Comparison of ENCODE assay signal across 9 mouse cellular contexts in the genomic region with DNA sequence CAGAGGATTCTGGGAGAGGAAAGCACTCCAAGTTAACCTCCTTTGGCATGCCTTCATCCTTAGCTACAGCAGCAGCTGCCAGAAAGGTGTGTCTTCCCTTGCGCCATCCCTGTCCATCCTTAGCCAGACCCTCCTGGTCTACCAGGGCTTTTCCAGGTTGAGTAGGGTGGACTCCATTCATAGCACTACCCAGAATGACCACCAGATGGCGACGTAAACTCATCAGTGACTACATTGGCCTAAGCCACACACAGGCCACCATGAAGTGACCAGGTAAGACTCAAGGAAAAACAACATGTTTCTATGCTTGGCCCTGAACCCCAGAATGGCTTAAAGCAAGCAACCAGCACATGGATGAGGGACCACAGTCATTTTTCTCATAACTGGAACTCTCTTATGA. TPM values are rescaled to one million over a fixed set of nuclear protein-coding genes. Genes with fewer than 3 reads are reported as not detected.
DNase-seq lines count a peak whose midpoint lies in the region; ATAC-seq and TF ChIP-seq lines count a peak whose summit lies in the region.
"Had no signal": no experiment of that assay in that cellular context is flagged by ENCODE, and none has a peak within 500 bp of the region (broad histone marks: within the 10 kb centered on the region; RNA-seq: fewer than 3 reads in every experiment).

No protein-coding gene starts in this region.

- H3K9me3 ChIP-seq in heart, embryonic 12.5 days (replicated peaks) = no peaks in the 10 kb centered on the region
- no peaks in the 10 kb centered on the region for H3K9me3 ChIP-seq in kidney, embryonic 16.5 days (ENCODE audit: low read length)

- H3K79me2 ChIP-seq in liver, adult 2 months (ENCODE audit: control insufficient read depth, insufficient read depth, low read length) = no peaks in the 10 kb centered on the region

- peak; percentile 86; the same call in 1 of the 2 replicates for TF ChIP-seq CTCF in brain, embryonic 14.5 days (IDR thresholded peaks at IDR 0.05; ENCODE audit: borderline replicate concordance, extremely low read depth, insufficient read depth, insufficient read length)
- TF ChIP-seq CTCF in liver, adult 2 months (IDR thresholded peaks at IDR 0.05; ENCODE audit: low read depth, low read length) = peak; percentile 69

- no peak overlapping the region for H3K4me2 ChIP-seq in heart, embryonic 12.5 days
- H3K4me2 ChIP-seq in kidney, embryonic 16.5 days (replicated peaks; ENCODE audit: low read depth, low read length) = no peak overlapping the region

- H3K4me1 ChIP-seq in heart, embryonic 12.5 days (replicated peaks) = no peaks in the 10 kb centered on the region
- no peaks in the 10 kb centered on the region for H3K4me1 ChIP-seq in kidney, embryonic 16.5 days (ENCODE audit: insufficient read depth, low read length)
- no peaks in the 10 kb centered on the region for H3K4me1 ChIP-seq in liver, adult 2 months (ENCODE audit: control insufficient read depth, insufficient read depth, low read length)

- H3K36me3 ChIP-seq in heart, embryonic 12.5 days = no peaks in the 10 kb centered on the region
- H3K36me3 ChIP-seq in kidney, embryonic 16.5 days (ENCODE audit: insufficient read depth, low read length) = no peaks in the 10 kb centered on the region
- no peaks in the 10 kb centered on the region for H3K36me3 ChIP-seq in liver, adult 2 months (ENCODE audit: control insufficient read depth, insufficient read depth, low read length)
- H3K36me3 ChIP-seq in splenic B cell, adult 2 months (ENCODE audit: control insufficient read depth, insufficient read depth, low read length, poor library complexity, severe bottlenecking) = no peaks in the 10 kb centered on the region

- WGBS in heart, embryonic 12.5 days = 6% methylated on average over 3 of the region's 3 CpGs
- WGBS in kidney, embryonic 16.5 days = 7% methylated on average over 3 of the region's 3 CpGs
- WGBS in liver, adult 2 months = 1% methylated on average over 3 of the region's 3 CpGs

- peaks cover 28% of the 10 kb centered on the region for H3K27me3 ChIP-seq in heart, embryonic 12.5 days (replicated peaks)
- H3K27me3 ChIP-seq in kidney, embryonic 16.5 days (ENCODE audit: insufficient read depth, low read length) = no peaks in the 10 kb centered on the region
- H3K27me3 ChIP-seq in liver, adult 2 months (ENCODE audit: control insufficient read depth, insufficient read depth, low read length) = no peaks in the 10 kb centered on the region
- no peaks in the 10 kb centered on the region for H3K27me3 ChIP-seq in splenic B cell, adult 2 months (ENCODE audit: control insufficient read depth, insufficient read depth, low read length, poor library complexity, severe bottlenecking)

- DNase-seq in CD4-positive, CD25-positive, alpha-beta regulatory T cell, adult 2 months (ENCODE audit: low read depth, low spot score) = peak; percentile 87
- DNase-seq in brain, embryonic 14.5 days (ENCODE audit: low read depth) = peak; percentile 90
- peak; percentile 69 for DNase-seq in liver, adult 2 months (ENCODE audit: extremely low read depth, low read depth, low spot score)
- DNase-seq in natural killer cell, adult 2 months (ENCODE audit: low spot score in 2 of 2) = peak; percentile 80 to 84
- DNase-seq in splenic B cell, adult 2 months (ENCODE audit: low read depth, low spot score) = peak; percentile 90

- H3K27ac ChIP-seq in heart, embryonic 12.5 days (ENCODE audit: poor library complexity, severe bottlenecking) = no peak overlapping the region
- H3K27ac ChIP-seq in kidney, embryonic 16.5 days (ENCODE audit: low read length) = no peak overlapping the region
- no peak overlapping the region for H3K27ac ChIP-seq in liver, adult 2 months (replicated peaks; ENCODE audit: insufficient read depth, low read depth, low read length)

- H3K4me3 ChIP-seq in heart, embryonic 12.5 days = no peak overlapping the region
- no peak overlapping the region for H3K4me3 ChIP-seq in kidney, embryonic 16.5 days (ENCODE audit: low read length)
- H3K4me3 ChIP-seq in liver, adult 2 months (ENCODE audit: insufficient read depth, low read depth, low read length) = no peak overlapping the region
- H3K4me3 ChIP-seq: erythroblast, embryonic 14.5 days had no signal

- no peak overlapping the region for H3K9ac ChIP-seq in heart, embryonic 12.5 days
- H3K9ac ChIP-seq in kidney, embryonic 16.5 days (replicated peaks; ENCODE audit: low read length) = no peak overlapping the region
- H3K9ac ChIP-seq in liver, adult 2 months (ENCODE audit: low read depth, low read length) = no peak overlapping the region

- no peak for TF ChIP-seq POLR2A in brain, embryonic 14.5 days (IDR thresholded peaks at IDR 0.05; ENCODE audit: borderline replicate concordance, extremely low read depth, insufficient read depth, insufficient read length, poor library complexity, severe bottlenecking)
- TF ChIP-seq POLR2A in liver, adult 2 months (IDR thresholded peaks at IDR 0.05; ENCODE audit: extremely low read depth, insufficient read depth, low read length) = no peak

- ATAC-seq in erythroblast, adult 5-6 weeks (replicated peaks; ENCODE audit: low FRiP score, poor library complexity, severe bottlenecking) = peak; percentile 92
- ATAC-seq in heart, embryonic 12.5 days (ENCODE audit: insufficient number of reproducible peaks, low FRiP score) = peak; percentile 63; the same call in 1 of the 2 replicates
- peak; percentile 89 for ATAC-seq in kidney, embryonic 16.5 days (ENCODE audit: low FRiP score, low TSS enrichment)

RNA-seq across cellular contexts. Expression of a gene that starts 8.3 kb away (rescaled TPM):
- polyA plus RNA-seq in brain, embryonic 14.5 days (2012; rRNA removed) = 163 and 172 TPM in 2 replicates
- total RNA-seq in erythroblast, adult 5-6 weeks (2015; ENCODE audit: low replicate concordance) = 2.1 TPM in 1 of 2 replicates, not detected in the other
- total RNA-seq in erythroblast, adult 5-6 weeks (2017; ENCODE audit: low replicate concordance) = 0.28 and 0.51 TPM in 2 replicates
- 18.3 and 19.6 TPM in 2 replicates for polyA plus RNA-seq in heart, embryonic 12.5 days (2016; fragmentation: Nextera tagmentation; extraction: Ambion mirVana)
- polyA plus RNA-seq in kidney, embryonic 16.5 days (2015; fragmentation: Nextera tagmentation; extraction: Ambion mirVana) = 22.1 and 22.7 TPM in 2 replicates
- 5.7 and 9.1 TPM in 2 replicates for total RNA-seq in liver, adult 2 months (2014; rRNA removed)
- 33.1 and 48.5 TPM in 2 replicates for polyA plus RNA-seq in liver, adult 2 months (2012; rRNA removed)
